Mouse (Mus musculus): Measurements from ENCODE around the gene Gpr31b.
"Not testable (repeated sequence)": the region's sequence is repeated elsewhere in the genome, so short reads cannot be mapped to it uniquely, and the experiment has no call there.

The Gpr31b gene

GRCm38 (mm10) chr17:13052124-13052813, at the start of gene Gpr31b:
TSS of gene Gpr31b (minus strand) at chr17:13052296.
- not testable (repeated sequence) for DNase-seq (ENCODE audit: low read depth)

- DNase-seq (ENCODE audit: low read depth), result not testable (repeated sequence)
Measured at GRCm38 (mm10) chr17:13092960-13093359, 40.9 kb upstream of the Gpr31b start.

- not testable (repeated sequence) for DNase-seq (ENCODE audit: low read depth)
Measured at GRCm38 (mm10) chr17:13092100-13092764, 40.1 kb upstream of the Gpr31b start.

- not testable (repeated sequence) for DNase-seq (ENCODE audit: low read depth)
Measured at GRCm38 (mm10) chr17:13091510-13091909, 39.4 kb upstream of the Gpr31b start.

GRCm38 (mm10) chr17:13069227-13069626, 17.1 kb upstream of the Gpr31b start:
- not testable (repeated sequence) for DNase-seq (ENCODE audit: low read depth)

GRCm38 (mm10) chr17:13067864-13068385, 15.8 kb upstream of the Gpr31b start:
- DNase-seq (ENCODE audit: low read depth), result not testable (repeated sequence)

GRCm38 (mm10) chr17:13062882-13063281, 10.8 kb upstream of the Gpr31b start:
- not testable (repeated sequence) for DNase-seq (ENCODE audit: low read depth)

- DNase-seq (ENCODE audit: low read depth), result not testable (repeated sequence)
Measured at GRCm38 (mm10) chr17:13060804-13061203, 8.7 kb upstream of the Gpr31b start, which contains the start of gene Tcp10b. TSS of gene Tcp10b (plus strand) at chr17:13061104.

GRCm38 (mm10) chr17:13043846-13044673, 8.0 kb downstream of the Gpr31b start:
- DNase-seq (ENCODE audit: low read depth), result peak; percentile 22

- not testable (repeated sequence) for DNase-seq (ENCODE audit: low read depth)
Measured at GRCm38 (mm10) chr17:13036627-13037192, 15.4 kb downstream of the Gpr31b start.

GRCm38 (mm10) chr17:13013316-13013715, 38.8 kb downstream of the Gpr31b start:
- no peak for DNase-seq (ENCODE audit: low read depth)

GRCm38 (mm10) chr17:13009887-13010286, 42.2 kb downstream of the Gpr31b start:
- DNase-seq (ENCODE audit: low read depth), result peak; percentile 72

- no peak for DNase-seq (ENCODE audit: low read depth)
Measured at GRCm38 (mm10) chr17:13008528-13008927, 43.6 kb downstream of the Gpr31b start.

GRCm38 (mm10) chr17:13007730-13008425, 44.2 kb downstream of the Gpr31b start:
- peak; percentile 87 for DNase-seq (ENCODE audit: low read depth)

- DNase-seq (ENCODE audit: low read depth), result no peak
Measured at GRCm38 (mm10) chr17:13006984-13007383, 45.1 kb downstream of the Gpr31b start.

GRCm38 (mm10) chr17:13006546-13006945, 45.5 kb downstream of the Gpr31b start, which contains the start of gene Sod2:
TSS of gene Sod2 (plus strand) at chr17:13006846.
- not testable (repeated sequence) for DNase-seq (ENCODE audit: low read depth)

GRCm38 (mm10) chr17:13004436-13004835, 47.7 kb downstream of the Gpr31b start:
- DNase-seq (ENCODE audit: low read depth), result not testable (repeated sequence)

GRCm38 (mm10) chr17:13002243-13002642, 49.9 kb downstream of the Gpr31b start:
- DNase-seq (ENCODE audit: low read depth), result not testable (repeated sequence)

Measured in fibroblast of lung, adult 2 months (primary cell).